Mouse (Mus musculus) brain, embryonic 14.5 days (tissue): ENCODE data around the gene Cyld. TPM values are rescaled to one million over a fixed set of nuclear protein-coding genes. Genes with fewer than 3 reads are reported as not detected.
A peak's percentile ranks its signal among the peaks of the same experiment; 100 is the strongest.
"Not testable (repeated sequence)": the region's sequence is repeated elsewhere in the genome, so short reads cannot be mapped to it uniquely, and the experiment has no call there.

Experiments
- DNase-seq: peaks from one replicate; pipeline ENCODE4 v3.0.0-alpha.2; 2011; ENCODE audit warnings: low read depth
- CTCF ChIP-seq: fragments of 200-500 bp; IDR thresholded peaks from 2 replicates; pipeline ENCODE4 v1.5.1; 2012; ENCODE audit warnings: inconsistent platforms, mild to moderate bottlenecking, moderate library complexity, borderline replicate concordance; ENCODE audit not compliant: insufficient read depth, insufficient read length; ENCODE audit errors: extremely low read depth
- POLR2A ChIP-seq: fragments of 200-500 bp; IDR thresholded peaks from 2 replicates; pipeline ENCODE4 v1.6.1; 2012; ENCODE audit warnings: mild to moderate bottlenecking, inconsistent platforms, borderline replicate concordance; ENCODE audit not compliant: poor library complexity, insufficient read depth, insufficient read length, severe bottlenecking; ENCODE audit errors: extremely low read depth
- polyA plus RNA-seq: library from polyadenylated mRNA; depleted of rRNA; stranded (reverse); fragments of >200 nt; gene quantifications from 2 replicates; pipeline ENCODE4 v1.2.3, GENCODE M21; 2012

Gene Cyld
- polyA plus RNA-seq, 1 experiment, result 12.7 TPM

GRCm38 (mm10) chr8:88771241-88771640 lies 74.4 kb downstream of the Cyld start:
- TF ChIP-seq POLR2A (no peak), CTCF (no peak)

DNA sequence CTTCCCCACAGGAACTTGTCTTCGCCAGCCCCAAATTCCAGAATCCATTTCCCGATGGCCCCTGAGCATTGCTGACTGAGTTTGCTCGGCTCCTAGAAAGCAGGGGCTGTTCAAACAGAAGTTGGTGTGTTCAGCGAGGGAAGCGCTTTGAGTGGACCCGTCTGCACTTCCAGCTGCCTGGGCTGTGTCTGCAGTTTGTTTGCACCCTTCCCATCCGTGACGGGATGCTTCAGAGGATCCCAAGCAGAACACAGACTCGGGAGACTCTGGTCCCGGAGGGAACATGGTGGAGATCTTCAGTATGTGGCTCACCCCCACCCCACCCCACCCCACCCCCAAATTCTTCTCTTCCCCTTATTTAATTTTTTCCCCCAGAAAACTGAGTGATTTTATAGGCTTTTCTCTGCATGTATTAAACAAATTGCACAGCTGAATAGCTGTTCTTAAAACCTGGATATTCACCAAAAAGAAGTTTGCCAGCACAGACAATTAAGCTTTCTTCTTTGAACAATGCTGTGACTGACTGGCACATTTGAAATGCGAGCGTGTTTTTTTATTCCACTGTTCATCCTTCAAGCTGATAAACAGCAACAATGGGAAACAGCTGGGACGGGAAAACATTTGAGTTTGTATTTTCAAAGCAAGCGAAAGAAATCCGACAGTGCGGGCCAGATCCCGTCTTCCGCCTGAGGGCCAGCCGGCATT lies 77.9 kb downstream of the Cyld start:
- no peak for TF ChIP-seq POLR2A
- TF ChIP-seq CTCF, result no peak
- peak; percentile 75 for DNase-seq

More at GRCm38 (mm10) chr8:88771241-88771640, 74.4 kb downstream of the Cyld start:
- no peak for DNase-seq

- DNase-seq, result peak; percentile 28
- TF ChIP-seq POLR2A (no peak), CTCF (no peak)
Observed at GRCm38 (mm10) chr8:88775298-88775646, 78.4 kb downstream of the Cyld start.

DNA sequence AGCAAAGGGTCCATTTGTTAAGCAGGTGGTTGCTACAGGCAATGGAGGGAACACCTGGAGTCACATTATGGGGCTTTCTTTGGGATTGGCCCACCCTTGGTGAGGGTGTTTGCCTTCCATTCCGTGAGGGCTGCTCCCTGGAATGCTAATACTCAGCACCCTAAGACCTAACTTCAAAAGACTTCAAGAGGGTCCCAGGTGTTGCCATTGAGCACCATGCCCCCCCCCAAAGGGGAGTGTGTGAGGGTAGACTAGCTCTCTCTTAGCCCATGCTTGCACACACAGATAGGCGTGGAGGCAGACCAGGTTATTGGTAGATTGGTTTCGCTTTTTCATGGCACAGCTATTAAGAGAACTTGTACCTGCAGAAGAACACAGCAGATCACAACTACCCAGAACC lies 83.3 kb downstream of the Cyld start:
- TF ChIP-seq POLR2A, result no peak
- TF ChIP-seq CTCF, result no peak
- DNase-seq, result no peak

DNA sequence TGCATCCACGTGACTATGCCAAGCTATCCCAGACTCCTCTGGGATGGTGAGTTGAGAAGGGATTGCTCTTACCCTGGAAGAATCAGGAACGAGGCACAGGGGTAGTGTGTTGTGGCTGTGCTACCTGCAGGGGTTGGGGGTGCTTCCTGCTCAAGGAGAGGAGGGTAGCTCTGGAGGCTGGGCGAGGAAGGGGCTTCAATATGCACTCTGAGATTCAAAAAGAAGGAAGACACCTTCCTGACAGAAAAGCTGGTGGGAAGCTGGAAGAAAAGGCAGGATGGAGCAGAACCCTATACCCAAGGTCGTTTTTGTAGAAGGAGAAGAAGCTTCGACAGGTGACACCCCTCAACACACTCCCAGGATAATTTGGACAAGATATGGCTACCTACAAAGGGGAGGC lies 84.5 kb downstream of the Cyld start:
- DNase-seq, result no peak
- TF ChIP-seq CTCF, result no peak
- TF ChIP-seq POLR2A, result no peak

GRCm38 (mm10) chr8:88783722-88784121 lies 86.9 kb downstream of the Cyld start:
- DNase-seq, result no peak
- TF ChIP-seq POLR2A (no peak), CTCF (no peak)

DNA sequence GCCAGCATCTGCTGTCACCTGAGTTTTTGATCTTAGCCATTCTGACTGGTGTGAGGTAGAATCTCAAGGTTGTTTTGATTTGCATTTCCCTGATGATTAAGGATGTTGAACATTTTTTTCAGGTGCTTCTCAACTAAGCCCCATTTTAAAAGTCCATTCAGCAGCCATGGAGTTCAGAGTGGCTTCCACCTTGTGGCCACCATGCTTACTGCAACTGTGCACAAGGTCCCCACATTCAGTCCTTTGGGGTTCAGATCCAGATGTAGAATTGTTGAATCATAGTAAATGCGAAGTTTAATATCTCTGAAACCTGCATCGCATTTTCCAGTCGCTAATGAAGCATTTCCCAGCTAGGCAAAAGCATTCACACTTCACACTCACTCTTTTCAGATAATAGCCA lies 91.5 kb downstream of the Cyld start:
- TF ChIP-seq CTCF, result peak; percentile 36; the same call in 1 of the 2 replicates
- DNase-seq, result not testable (repeated sequence)

DNA sequence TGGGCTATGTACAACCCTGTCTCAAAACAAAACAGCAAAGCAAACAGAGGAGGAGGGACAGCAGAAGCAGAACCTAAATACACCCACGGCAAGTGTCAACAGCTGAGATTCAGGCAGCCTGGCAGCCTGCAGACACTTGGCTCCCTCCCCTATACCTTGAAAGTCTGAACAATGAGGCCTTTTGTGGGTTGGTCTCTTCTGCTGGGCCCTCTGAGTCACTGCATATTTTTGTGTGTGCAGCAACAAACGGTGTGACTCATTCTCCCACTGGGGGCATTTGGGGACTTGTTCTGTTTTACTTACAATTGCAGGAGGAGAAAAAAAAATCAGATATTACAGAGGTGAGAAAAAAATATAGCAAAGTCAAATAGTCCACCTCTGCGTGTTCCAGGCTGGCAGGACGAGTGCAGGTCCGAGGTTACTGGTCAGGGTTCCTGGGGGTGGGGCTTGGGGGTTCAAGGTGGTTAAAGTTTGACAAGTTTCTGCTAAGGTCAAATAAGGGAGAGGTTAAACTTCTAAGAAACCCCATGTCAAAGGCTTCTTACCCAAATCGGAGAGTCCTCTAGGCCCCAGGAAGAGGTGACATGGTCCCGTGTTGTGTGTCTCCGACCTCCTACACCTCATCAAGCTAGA lies 96.0 kb downstream of the Cyld start:
- TF ChIP-seq POLR2A (no peak), CTCF (no peak)
- DNase-seq, result peak; percentile 59

GRCm38 (mm10) chr8:88793324-88793722 lies 96.5 kb downstream of the Cyld start:
- TF ChIP-seq POLR2A (no peak), CTCF (no peak)
- peak; percentile 49 for DNase-seq

DNA sequence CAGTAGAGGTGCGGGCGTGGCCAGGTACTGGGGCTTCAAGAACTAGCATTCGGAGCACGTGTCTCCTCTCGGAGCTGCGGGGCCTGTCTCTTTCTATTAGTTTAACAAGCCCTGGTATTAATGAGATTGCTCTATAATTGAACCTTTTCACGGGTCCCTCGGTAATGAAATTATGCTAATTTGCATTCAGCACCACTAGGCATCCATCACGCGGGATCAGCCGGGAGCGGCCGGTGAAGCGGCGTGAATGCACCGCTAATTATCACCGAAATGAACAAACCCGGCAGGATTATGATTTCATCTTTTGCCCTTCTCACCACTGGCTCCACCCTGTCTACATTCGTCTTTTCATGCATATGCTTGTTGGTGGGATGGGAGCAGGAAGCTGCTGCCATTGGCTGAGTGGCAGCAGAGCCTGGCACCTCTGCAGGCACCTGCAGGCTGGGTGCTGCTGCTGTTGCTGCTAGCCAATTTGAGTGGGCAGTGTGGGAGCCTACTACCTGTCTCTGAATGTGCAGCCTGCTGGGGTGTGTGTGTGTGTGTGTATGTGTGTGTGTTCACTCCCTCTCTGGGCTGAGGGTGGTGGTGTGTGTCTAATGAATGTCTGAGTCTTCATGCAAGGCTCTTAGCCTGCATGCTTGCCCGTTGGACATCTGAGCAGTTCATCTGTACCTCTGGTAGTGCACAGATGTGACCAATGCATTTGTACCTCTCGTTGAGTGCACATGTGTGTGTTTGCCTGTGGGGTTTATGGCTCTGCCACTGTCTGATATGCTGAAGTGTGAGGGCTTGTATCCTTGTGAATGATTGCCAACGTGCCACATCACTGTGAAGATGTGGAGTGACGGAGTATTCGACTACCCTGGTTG lies 97.2 kb downstream of the Cyld start:
- no peak for TF ChIP-seq POLR2A
- TF ChIP-seq CTCF, result no peak
- DNase-seq, result peak; percentile 87

- TF ChIP-seq POLR2A (no peak), CTCF (peak; percentile 49; the same call in 1 of the 2 replicates)
Observed at GRCm38 (mm10) chr8:88794615-88794907, 97.7 kb downstream of the Cyld start.

More at GRCm38 (mm10) chr8:88794615-88794907, 97.7 kb downstream of the Cyld start:
- peak; percentile 64 for DNase-seq
